Mouse (Mus musculus) adipose tissue, adult 10 weeks (tissue): ENCODE data around the gene 4931429L15Rik. TPM values are rescaled to one million over a fixed set of nuclear protein-coding genes. Genes with fewer than 3 reads are reported as not detected.

Source experiments
- polyA plus RNA-seq: library from polyadenylated mRNA; stranded (reverse); fragments of 350-450 nt; fragmentation: Illumina TruSeq; extraction: RNeasy Lipid Tissue Mini Kit (QIAGEN cat#74804); gene quantifications from one replicate; pipeline ENCODE4 v1.2.3, GENCODE M21; 2014; ENCODE audit warnings: low read depth, low replicate concordance

4931429L15Rik gene
- polyA plus RNA-seq = 2.1 TPM

GRCm38 (mm10) chr9:46319886-46320285 lies at the start of gene 4931429L15Rik:
Gene 4931429L15Rik (minus strand): TSS chr9:46319986.

GRCm38 (mm10) chr9:46282631-46283436 lies 37.0 kb downstream of the 4931429L15Rik start, which contains the start of gene Bud13:
Gene Bud13 (plus strand): TSS chr9:46283008.

GRCm38 (mm10) chr9:46272677-46273454 lies 46.9 kb downstream of the 4931429L15Rik start, which contains the start of gene Zpr1:
Gene Zpr1 (plus strand): TSS chr9:46273064.

GRCm38 (mm10) chr9:46268343-46268873 lies 51.4 kb downstream of the 4931429L15Rik start, which contains the start of gene Apoa5:
Gene Apoa5 (plus strand): TSS chr9:46268633.

Other genes with a start within 250 kb of the 4931429L15Rik start
- gene Apoa1, start 91.4 kb downstream of the 4931429L15Rik start, polyA plus RNA-seq = 1.2 TPM
- 5.3 TPM for gene Apoc3, start 84.3 kb downstream of the 4931429L15Rik start, polyA plus RNA-seq
- gene Apoa4, start 79.3 kb downstream of the 4931429L15Rik start, polyA plus RNA-seq = not detected
- not detected for gene Apoa5, start 51.4 kb downstream of the 4931429L15Rik start, polyA plus RNA-seq
- 26.5 TPM for gene Zpr1, start 46.9 kb downstream of the 4931429L15Rik start, polyA plus RNA-seq
- gene Bud13, start 37.0 kb downstream of the 4931429L15Rik start, polyA plus RNA-seq = 6.9 TPM